Mouse (Mus musculus): ENCODE results near the gene Anxa8.

The Anxa8 gene

GRCm38 (mm10) chr14:34119046-34119723, 33.4 kb downstream of the Anxa8 start:
- no peak for DNase-seq (ENCODE audit: low read depth, low spot score)

- no peak for DNase-seq (ENCODE audit: low read depth, low spot score)
Measured at GRCm38 (mm10) chr14:34120016-34120910, 34.5 kb downstream of the Anxa8 start.

- DNase-seq (ENCODE audit: low read depth, low spot score): no peak
Measured at GRCm38 (mm10) chr14:34120923-34121351, 35.2 kb downstream of the Anxa8 start.

GRCm38 (mm10) chr14:34121691-34122090, 35.9 kb downstream of the Anxa8 start:
- DNase-seq (ENCODE audit: low read depth, low spot score): no peak

- no peak for DNase-seq (ENCODE audit: low read depth, low spot score)
Measured at GRCm38 (mm10) chr14:34131216-34131615, 45.4 kb downstream of the Anxa8 start.

GRCm38 (mm10) chr14:34135391-34135790, 49.6 kb downstream of the Anxa8 start:
- DNase-seq (ENCODE audit: low read depth, low spot score): no peak

- no peak for DNase-seq (ENCODE audit: low read depth, low spot score)
Measured at GRCm38 (mm10) chr14:34139671-34140664, 54.2 kb downstream of the Anxa8 start.

- no peak for DNase-seq (ENCODE audit: low read depth, low spot score)
Measured at GRCm38 (mm10) chr14:34142316-34142715, 56.5 kb downstream of the Anxa8 start.

GRCm38 (mm10) chr14:34142915-34143314, 57.1 kb downstream of the Anxa8 start:
- no peak for DNase-seq (ENCODE audit: low read depth, low spot score)

Data from mesoderm, embryonic 11.5 days (tissue).